Mouse (Mus musculus): ENCODE measurements around the gene Slc37a2.

GRCm38 (mm10) chr9:37230486-37231195, 24.9 kb downstream of the Slc37a2 start:
- TF ChIP-seq ZC3H11A (IDR thresholded peaks at IDR 0.05; ENCODE audit: low read depth, low read length) (no peak), RAD21 (IDR thresholded peaks at IDR 0.05; ENCODE audit: low read depth, low read length) (no peak), CTCF (conservative IDR thresholded peaks at IDR 0.05 in 1 of 2, IDR thresholded peaks at IDR 0.05 in 1 of 2; ENCODE audit: low read depth in 2 of 2, low read length in 2 of 2) (no peak), USF1 (IDR thresholded peaks at IDR 0.05; ENCODE audit: low read depth, low read length) (no peak), ZKSCAN1 (IDR thresholded peaks at IDR 0.05; ENCODE audit: borderline replicate concordance, low read depth, low read length) (no peak)

All from CH12.LX (cell line).